Mouse (Mus musculus) cerebellum, adult (tissue): Measurements from ENCODE around the gene Dio3.

Experiments used
- ATAC-seq: cut with Nextera tagmentation; 2 replicates; pipeline ENCODE4 v1.9.2; 2017; ENCODE audit warnings: mild to moderate bottlenecking, moderate library complexity, mixed read lengths; ENCODE audit not compliant: insufficient number of reproducible peaks, low FRiP score, low TSS enrichment

Dio3 gene

DNA sequence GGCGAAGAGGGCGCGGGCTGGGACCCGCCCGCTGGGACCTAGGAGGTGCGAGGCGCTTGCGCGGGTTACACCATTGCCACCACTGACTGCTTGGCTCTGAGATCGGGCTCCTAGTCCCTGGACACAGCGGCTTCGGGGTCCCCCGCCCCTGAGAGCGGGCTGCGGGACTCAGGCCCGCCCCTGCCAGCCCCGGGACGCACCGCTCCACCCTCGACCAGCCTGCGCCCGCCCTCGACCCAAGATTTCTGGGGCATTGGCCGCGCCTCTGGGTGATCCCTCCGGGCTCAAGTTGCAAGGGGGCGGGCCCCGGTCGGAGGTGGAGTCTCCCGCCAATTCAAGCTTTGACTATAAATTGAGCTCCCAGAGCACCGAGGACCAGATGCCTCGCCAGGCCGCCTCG lies at the start of gene Dio3:
TSS of gene Dio3 (plus strand) at position 216 of the 400 bp plus-strand sequence.
- no peak for ATAC-seq

DNA sequence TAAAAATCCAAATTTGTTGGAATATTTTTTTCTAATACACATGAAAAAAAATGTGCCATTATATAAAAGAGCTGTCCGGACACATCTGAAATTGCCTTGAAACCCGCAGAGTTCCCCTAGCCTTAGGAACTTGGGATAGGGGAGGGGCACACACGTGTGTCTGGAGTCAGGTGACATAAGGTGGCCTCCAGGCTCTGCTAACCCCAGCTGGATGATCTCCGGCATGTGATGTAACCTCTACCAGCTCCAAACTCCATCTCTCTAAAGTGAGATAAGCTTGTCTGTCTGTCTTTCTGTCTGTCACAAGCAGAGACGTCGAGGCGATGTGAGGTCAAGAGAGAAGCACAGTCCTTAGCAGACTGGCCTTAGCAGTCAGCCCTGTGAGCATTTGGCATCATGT lies 48.6 kb upstream of the Dio3 start:
- no peak for ATAC-seq

DNA sequence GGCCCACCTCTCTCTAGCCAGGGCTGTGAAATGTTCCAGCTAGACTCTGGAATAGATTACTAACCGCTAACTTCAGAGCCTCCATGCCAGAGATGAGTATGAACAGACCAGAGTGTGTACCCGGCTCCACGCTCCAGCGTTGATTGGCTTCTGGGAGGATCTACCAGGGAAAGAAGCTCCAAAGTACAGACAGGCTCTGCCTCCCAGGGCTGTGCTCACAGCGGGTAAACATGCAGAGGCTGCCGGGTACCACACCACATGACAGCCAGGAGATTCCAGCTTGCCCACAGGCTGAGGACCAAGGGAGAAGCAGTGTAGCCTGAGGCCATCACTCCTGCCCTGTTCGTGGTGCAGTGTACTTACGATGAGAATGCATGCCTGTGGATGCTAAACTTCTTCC lies 48.1 kb upstream of the Dio3 start:
- no peak for ATAC-seq

DNA sequence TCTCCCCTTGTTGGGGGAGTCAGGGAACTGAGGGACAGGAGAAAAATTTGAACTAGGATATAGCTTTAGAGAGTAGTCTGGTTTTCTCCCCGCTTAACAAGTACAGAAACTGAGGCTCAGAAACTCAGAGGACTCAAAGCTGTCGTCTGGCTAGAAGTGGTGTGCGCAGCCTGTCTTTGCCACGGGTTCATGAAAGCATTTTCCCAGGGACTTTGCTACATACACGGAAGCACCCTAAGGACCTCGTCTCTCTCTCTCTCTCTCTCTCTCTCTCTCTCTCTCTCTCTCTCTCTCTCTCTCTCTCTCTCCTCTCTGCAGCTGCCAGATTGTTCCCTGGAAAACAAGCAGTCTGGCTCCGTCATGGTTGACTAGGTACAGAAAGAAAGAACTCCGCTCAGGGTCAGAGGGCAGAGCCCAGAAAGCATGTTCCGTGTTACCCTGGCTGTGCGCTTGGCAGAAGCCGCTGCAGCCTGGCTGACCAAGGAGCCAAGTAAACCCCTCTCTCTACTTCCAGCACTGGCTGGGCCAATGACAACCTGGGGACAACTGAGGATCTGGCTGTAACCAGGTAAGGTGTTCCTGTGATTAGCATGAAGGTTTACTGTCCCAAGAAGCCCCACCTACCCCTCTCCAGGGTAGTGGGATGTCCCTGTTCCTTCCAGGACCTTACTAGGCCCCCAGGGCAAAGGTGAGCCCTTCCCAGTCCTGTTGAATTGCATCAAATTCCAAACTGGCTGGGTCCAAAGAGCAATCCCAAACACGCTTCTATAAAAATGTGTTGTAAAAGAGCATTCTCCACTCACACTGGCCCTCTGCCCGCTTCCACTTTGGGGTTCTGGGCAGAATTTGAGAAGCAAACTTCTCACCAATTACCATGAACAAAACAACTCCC lies 46.9 kb upstream of the Dio3 start:
- ATAC-seq = no peak

DNA sequence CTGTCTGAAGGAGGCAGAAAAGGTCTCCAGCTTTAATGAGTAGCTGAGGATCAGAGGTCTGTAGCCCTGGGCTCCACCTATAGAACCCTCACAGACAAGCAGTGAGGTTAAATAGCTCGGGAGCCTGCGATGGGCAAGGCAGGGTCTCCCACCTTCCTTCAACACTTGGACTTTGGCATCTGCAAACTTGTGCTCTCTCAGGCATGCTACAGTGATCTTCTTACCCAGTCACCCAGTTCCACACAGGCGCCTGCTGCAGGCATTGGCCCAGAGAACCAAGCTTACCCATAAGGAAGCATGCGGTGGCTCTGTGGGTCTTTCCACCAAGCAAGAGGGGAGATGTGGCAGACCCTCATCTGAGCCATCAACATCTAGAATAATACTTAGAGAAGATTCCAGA lies 43.0 kb upstream of the Dio3 start:
- no peak for ATAC-seq

DNA sequence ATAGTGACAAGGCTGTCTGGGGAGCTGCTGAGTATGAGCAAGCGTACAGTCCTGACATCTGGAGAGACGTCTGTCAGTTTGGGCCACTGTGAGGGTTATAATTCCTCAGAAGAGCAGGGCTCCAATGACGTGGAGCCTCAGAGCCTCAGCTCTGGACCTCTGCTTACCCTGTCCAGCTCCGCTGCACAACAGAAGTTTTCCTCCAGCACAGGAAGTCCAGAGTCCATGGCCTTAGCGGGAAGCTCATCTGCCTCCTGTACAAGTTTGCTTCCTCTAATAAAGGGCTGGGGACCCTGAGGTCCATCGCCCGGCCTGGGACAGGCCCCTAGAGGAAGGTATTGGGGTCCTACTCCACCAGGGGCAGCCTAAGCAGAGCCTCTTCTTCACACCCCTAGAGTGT lies 41.8 kb upstream of the Dio3 start:
- ATAC-seq = no peak

DNA sequence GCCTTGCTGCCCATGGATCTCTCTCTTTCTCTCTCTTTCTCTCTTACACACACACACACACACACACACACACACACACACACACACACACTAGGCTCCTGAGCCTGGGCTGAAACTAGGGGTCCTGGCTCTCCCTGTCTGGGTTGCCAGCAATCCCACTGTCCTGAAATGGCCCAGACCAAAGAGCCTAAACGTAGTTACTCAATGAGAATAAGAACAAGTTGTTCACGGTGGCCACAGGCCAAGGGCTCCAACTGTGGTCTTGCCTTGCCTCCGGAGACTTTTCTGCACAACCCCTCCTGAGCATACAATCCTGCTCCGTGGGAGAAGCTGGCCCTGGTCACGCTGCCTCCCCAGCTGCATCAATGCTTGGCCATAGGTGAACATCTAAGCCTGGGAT lies 39.5 kb upstream of the Dio3 start:
- ATAC-seq = no peak

DNA sequence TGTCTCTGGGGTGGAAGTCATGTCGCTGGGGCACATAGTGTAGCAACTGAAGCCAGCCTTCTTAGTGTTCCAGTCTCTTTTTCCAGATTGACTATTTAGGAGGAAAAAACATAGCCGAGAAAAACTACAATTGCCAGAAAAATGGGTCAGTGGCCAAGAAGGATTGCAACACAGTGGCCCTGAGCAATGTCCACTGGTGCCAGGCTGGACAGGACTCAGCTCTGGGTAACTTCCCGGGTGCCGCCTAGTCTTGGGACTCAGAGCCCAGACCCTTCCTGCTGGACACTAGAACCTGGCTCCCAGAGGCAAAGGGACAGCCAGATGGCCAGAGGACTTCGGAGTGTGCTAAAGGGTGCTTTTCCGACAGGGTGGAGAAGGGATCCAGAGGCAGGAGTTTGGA lies 34.3 kb upstream of the Dio3 start:
- ATAC-seq = no peak

DNA sequence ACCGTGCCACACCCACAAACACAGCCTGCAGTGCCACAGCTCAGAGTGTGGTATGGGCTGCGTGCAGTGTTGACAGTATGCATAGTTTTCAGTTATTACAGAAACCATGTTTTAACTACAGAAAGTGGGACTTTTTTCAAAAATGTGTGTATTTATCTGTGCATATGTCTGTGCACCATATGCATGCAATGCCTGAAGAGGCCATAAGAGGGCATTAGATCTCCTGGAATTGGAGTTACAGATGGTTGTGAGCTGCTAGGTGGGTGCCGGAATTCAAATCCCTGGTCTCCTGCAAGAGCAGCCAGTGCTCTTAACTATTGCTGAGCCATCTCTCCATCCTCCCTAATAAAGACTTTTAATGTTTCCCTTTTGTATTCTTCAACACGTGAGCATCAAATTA lies 33.4 kb upstream of the Dio3 start:
- no peak for ATAC-seq

DNA sequence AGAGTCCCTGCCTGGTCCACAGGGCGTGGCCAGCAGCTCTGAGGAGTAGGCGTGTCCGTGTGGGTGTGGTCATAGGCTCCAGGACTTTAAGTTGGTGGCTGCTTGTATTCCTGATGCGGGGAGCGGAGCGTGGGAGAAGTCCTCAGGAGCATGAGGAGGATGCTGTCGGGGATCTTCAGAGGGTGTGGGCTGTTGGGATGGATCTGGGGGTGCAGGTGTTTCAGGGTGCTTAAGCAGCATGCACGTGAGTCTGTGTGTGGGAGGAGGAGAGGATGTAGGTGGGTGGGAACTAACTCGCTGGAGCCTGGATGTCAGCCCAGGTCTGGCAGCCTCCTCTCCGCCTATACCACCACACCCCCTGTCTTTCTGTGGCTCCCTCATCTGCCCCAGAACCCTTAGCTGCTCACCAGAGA lies 26.7 kb upstream of the Dio3 start:
- no peak for ATAC-seq

DNA sequence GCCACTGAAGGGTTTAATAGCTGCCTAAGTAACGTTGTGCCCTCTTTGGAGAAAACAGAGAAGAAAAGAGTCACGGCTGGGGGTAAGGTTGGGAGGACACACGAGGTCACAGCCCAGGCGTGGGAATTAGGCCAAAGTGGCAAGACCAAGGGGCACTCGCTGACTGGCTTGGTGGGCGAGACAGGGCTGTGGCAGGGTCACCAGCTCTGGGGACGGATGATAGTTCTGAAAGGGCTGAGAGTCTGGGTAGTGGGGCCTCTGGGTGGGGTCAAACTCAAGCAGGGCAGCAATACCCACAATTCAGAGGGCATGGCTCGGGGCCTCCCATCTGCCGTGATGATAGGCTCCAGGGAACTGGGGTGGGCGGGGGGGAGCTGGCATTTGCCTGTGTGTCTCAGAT lies 23.1 kb upstream of the Dio3 start:
- no peak for ATAC-seq

DNA sequence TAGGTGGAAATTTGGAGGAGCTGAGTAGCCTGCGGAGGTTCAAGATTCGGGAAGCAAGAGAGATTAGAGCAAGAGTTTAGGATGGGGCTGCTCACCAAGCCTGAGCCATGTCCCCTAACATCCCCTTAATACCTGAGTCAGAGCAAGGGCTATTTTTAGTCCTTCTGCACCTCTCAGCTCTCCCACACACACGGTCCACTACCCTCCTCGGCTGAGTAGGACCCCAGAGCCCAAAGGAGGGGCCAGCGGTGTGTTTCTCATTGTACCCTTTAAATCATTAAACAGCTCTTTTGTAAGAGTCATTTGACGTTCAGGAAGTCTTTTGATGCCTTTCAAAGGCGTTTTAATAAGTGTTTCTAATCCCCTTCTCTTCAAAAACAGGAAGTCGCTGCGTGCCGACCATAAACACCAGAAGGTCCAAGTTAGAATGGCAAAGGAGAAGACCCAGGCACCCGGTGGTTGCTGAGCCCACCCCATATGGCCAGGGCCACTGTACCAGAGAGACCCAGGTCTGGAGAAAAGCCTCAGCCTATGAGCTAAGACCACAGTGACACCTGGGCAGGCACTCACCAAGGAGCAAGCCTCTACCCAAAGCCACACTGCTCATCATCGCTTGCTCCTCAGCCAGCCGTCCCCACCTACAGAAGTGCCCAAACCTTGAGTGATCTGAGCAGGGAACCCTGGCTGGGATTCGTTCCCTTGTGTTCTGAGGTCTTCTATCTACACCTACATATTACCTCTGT lies 22.2 kb upstream of the Dio3 start:
- no peak for ATAC-seq

DNA sequence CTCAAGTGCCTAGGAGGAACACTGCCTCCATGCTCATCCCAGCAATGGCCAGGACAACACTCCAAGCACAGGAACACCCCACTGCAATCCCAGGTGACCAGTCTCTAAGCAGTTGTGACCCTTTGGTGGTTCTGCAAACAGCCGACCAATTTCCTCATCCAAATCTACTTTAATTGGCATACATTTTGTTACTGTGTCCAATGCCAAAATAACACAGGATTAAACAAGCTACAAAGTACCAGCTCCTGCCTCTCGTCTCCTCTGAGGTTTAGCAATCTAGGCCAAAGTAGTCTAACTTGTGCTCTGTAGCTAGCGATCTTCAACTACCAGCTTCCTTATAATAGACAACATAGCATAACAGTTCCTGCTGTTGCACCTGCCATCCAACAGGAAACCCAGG lies 10.6 kb upstream of the Dio3 start:
- ATAC-seq = no peak

DNA sequence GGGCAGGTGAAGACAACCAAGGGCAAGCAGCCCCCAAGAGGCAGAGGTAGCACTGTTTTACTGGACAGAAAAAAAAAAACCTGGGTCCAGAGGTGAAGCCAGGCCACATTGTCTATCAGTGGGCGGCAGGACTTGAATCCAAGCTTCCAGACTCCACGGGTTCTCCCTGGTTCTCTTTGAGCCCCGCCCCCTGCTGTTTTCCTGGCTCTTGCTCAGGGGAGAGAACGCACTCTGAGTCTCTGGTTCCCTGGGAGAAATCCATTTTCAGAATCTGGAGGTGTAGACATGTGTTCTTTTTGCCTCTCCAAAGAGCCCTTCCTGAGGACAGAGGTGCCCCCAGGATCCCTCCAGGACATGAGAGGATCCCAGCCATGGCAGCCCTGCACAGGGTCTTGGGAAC lies 9.2 kb upstream of the Dio3 start:
- no peak for ATAC-seq

DNA sequence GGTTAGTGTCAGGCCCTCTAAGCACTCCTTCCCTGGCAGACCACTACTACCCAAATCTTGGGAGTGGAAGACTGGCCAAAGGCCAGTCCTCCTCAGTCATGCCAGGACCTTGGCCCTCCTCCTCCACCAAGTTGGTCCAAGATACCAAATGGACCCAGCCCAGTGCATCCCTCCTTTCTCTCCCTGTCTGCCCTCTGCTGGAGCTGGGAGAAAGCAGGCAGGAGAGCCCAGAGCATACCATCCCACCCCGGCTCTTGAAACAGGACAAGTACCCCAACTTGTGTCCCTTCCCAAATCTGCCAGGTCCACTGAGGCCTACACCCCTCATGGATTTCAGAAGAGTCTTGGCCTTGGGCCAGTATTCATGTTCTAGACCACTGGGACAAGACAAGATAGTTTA lies 2.8 kb upstream of the Dio3 start:
- no peak for ATAC-seq

DNA sequence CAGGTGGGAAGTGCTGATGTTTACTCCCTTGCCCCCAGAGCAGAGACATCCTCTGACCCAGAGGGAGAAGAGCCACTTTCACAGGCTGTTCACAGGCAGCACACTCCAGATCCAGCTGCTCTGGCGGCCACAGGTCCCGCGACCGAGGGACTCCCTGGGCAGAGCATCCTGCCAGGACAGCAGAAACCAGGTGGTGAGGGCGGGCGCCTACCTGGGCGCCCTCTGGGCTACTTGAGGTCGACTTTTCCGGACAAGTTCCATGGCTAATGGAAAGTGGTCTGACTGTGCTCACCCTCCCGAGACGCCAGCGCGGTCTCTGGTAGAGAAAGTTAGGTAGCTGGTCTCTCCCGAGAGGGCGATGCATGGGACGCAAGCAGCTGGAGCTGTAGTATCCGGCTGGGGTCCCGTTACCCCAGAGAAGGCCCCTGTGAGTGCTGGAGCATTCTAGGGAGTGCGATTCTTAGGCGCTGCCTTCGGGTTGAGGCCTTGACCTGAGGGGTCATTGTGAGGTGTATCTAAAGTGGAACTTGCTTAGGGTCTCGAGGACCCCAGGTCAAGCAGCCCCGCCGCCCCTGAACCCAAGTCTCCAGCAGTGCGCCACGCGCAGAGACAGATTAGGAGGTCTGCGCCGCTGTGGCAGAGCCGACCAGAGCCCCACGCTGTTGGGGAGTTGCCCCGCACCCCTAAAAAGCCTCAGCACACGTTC lies 1.5 kb upstream of the Dio3 start:
- ATAC-seq = no peak

DNA sequence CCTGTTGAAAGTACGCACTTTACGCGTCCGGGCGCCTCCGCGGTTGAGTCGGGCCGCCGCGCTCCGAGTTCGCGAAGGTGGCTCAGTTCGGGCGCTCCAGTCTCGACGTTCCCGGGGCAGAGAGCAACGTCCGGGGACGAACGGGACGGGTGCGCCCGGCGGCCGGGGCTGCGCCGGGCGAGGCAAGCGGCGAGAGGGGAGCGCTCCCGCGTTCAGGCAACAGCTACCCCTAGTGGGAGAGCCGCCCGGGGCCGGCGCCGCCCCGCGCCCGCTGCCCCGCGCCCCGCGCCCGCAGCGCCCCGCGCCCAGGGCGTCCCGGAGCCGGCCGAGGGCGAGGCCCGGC lies 932 bp upstream of the Dio3 start:
- no peak for ATAC-seq

DNA sequence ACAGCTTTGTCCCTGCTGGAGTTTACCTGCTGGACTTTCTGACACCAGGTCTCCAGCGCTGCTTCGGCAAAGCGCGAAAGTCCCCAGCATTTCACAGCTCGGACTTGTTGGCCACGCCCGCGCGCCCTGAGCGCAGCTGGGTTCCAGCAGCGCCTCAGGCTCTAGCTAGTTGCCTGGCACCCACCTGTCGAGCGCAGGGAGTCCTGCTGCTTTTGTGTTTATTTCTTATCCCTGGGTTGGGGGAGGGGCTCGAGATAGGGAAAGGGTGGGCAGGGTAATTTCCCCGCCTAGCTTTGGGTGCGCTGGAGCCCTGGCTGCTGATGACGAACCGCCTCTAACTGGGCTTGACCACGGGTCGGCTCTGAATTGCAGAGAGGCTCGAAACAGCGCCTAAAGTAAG lies 1.5 kb downstream of the Dio3 start:
- ATAC-seq = no peak

DNA sequence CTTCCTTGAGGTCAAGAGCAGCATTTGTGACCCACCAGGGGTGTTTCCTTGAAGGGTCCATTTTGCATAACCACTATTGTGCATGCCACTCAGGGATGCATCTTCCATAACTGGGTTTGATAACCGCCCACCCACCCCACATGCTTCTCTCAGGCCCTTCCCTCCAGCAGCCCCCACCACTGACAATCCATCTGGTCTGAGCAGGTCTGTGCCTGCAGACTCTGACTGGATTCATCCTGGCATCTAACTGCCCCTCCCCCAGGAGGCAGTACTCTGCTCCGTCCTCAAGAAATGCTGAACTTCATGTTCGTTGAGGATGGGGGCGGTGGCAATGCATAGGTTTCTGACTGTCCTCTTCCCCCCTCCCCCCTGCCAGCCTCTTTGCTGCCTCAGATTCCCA lies 4.9 kb downstream of the Dio3 start:
- ATAC-seq = no peak

DNA sequence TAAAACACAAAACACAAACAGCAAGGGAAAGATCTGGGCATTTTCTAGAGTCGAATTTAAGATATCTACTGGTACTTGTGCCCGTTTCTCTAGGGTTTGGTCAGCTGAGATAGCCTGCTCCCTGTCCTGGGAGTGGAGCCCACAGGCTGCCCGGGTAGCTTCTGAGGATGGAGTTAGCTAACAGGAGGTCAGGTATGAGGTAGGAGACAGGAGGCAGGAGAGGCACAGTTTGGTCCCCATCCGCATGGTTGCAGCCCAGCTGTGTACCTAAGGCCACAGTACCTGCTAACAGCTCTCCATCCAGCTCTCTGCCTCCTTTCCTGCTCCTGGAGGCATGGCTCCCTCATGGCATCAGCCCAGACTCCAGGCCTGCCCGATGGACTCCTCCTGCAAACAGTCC lies 13.9 kb downstream of the Dio3 start:
- ATAC-seq = no peak

DNA sequence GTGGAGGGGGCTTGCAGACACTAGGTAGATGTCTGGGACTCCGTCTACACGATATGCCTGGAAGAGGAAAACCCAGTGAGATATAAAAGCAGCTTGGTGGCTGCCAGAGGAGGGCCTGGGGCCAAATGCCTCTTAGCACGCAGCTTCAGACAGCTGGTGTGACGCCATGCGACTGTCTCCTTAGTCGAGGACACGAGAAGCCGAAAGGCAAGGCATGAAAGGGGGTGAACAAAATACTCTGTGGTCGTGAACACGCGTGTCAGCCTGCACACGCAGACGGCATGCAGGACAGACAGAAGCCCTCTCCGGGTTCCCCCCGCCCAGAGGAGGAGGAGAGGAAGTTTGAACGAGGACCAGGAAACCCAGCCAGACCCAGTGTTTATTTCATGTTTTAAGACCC lies 16.0 kb downstream of the Dio3 start:
- no peak for ATAC-seq
